16 mouse cellular contexts compared by ENCODE assay signal in genomic region chr9:70103106-70103505, GRCm38 (mm10). TPM values are rescaled to one million over a fixed set of nuclear protein-coding genes. Genes with fewer than 3 reads are reported as not detected.
DNase-seq lines count a peak whose midpoint lies in the region; ATAC-seq and TF ChIP-seq lines count a peak whose summit lies in the region.
"Had no signal": no experiment of that assay in that cellular context is flagged by ENCODE, and none has a peak within 500 bp of the region (broad histone marks: within the 10 kb centered on the region; RNA-seq: fewer than 3 reads in every experiment).

No protein-coding gene starts in this region.

- DNase-seq in limb, embryonic 11.5 days (ENCODE audit: low spot score) = peak; percentile 32
- no peak for DNase-seq in limb, embryonic 10.5 days (ENCODE audit: low spot score)
- DNase-seq in ES-CJ7 (ENCODE audit: low read depth, low spot score) = peak; percentile 70
- no peak for DNase-seq in cerebellum, adult 8-10 months
- DNase-seq in heart, postnatal 25 days (ENCODE audit: low spot score) = no peak
- DNase-seq: cerebellum, adult 11-12 months; gastrocnemius, postnatal 36 days; lung, adult 18-20 months; right cerebral cortex, postnatal 25 days had no signal

- intact Hi-C loops in heart, postnatal 25 days (cut with DNase I) = no loop called here

- H3K36me3 ChIP-seq in limb, embryonic 11.5 days (ENCODE audit: control insufficient read depth, insufficient read depth, low read length) = no peaks in the 10 kb centered on the region
- H3K36me3 ChIP-seq in limb, embryonic 10.5 days = no peaks in the 10 kb centered on the region
- 0 out of 2 replicates have a peak, but pooled peaks cover 5% of the 10 kb centered on the region for H3K36me3 ChIP-seq in E14TG2a.4 (ENCODE audit: insufficient read depth, low read length)
- H3K36me3 ChIP-seq: G1E; midbrain, embryonic 12.5 days; neural tube, embryonic 13.5 days had no signal

- no peaks in the 10 kb centered on the region for H3K27me3 ChIP-seq in limb, embryonic 11.5 days (ENCODE audit: control insufficient read depth, insufficient read depth, low read length)
- H3K27me3 ChIP-seq in limb, embryonic 10.5 days (ENCODE audit: low read depth, poor library complexity, severe bottlenecking) = no peaks in the 10 kb centered on the region
- no peaks in the 10 kb centered on the region for H3K27me3 ChIP-seq in E14TG2a.4 (ENCODE audit: insufficient read depth, low read length)
- H3K27me3 ChIP-seq: forebrain, embryonic 13.5 days; heart, embryonic 15.5 days; midbrain, embryonic 12.5 days; neural tube, embryonic 13.5 days had no signal

- no peak for TF ChIP-seq POLR2A in cortical plate, adult 2 months (IDR thresholded peaks at IDR 0.05; ENCODE audit: extremely low read depth, insufficient read depth, low read length)

- WGBS in limb, embryonic 11.5 days = 50% methylated on average over 8 of the region's 8 CpGs
- 49% methylated on average over 8 of the region's 8 CpGs for WGBS in limb, embryonic 10.5 days

- H3K4me3 ChIP-seq in limb, embryonic 11.5 days (ENCODE audit: low read depth, low read length) = no peak overlapping the region
- no peak overlapping the region for H3K4me3 ChIP-seq in limb, embryonic 10.5 days
- H3K4me3 ChIP-seq in E14TG2a.4 (replicated peaks; ENCODE audit: low read length) = 0 out of 2 replicates have a peak overlapping the region, but pooled peaks have one; percentile 7
- no peak overlapping the region for H3K4me3 ChIP-seq in cortical plate, adult 2 months (ENCODE audit: insufficient read depth, low read length)
- H3K4me3 ChIP-seq: forebrain, embryonic 13.5 days; heart, embryonic 15.5 days; midbrain, embryonic 12.5 days; neural tube, embryonic 13.5 days had no signal

- no peak for TF ChIP-seq CTCF in E14TG2a.4 (conservative IDR thresholded peaks at IDR 0.05; ENCODE audit: low read length)
- TF ChIP-seq CTCF in cortical plate, adult 2 months (IDR thresholded peaks at IDR 0.05; ENCODE audit: extremely low read depth, insufficient read depth, low read length) = peak; percentile 43

- H3K4me2 ChIP-seq in limb, embryonic 11.5 days (ENCODE audit: low read depth, severe bottlenecking) = no peak overlapping the region
- H3K4me2 ChIP-seq: forebrain, embryonic 13.5 days; heart, embryonic 15.5 days; midbrain, embryonic 12.5 days; neural tube, embryonic 13.5 days had no signal

- no peak overlapping the region for H3K9ac ChIP-seq in limb, embryonic 11.5 days (ENCODE audit: low read length)
- H3K9ac ChIP-seq: forebrain, embryonic 13.5 days; heart, embryonic 15.5 days; midbrain, embryonic 12.5 days; neural tube, embryonic 13.5 days had no signal

- no peaks in the 10 kb centered on the region for H3K9me3 ChIP-seq in limb, embryonic 11.5 days (ENCODE audit: control insufficient read depth, low read length)
- no peaks in the 10 kb centered on the region for H3K9me3 ChIP-seq in limb, embryonic 10.5 days (replicated peaks)
- H3K9me3 ChIP-seq in E14TG2a.4 (ENCODE audit: low read length) = peaks cover 7% of the 10 kb centered on the region; the same call in 1 of the 2 replicates
- H3K9me3 ChIP-seq: forebrain, embryonic 13.5 days; G1E; heart, embryonic 15.5 days; midbrain, embryonic 12.5 days had no signal

- no peak overlapping the region for H3K27ac ChIP-seq in limb, embryonic 11.5 days (replicated peaks; ENCODE audit: low read depth, low read length)
- H3K27ac ChIP-seq in limb, embryonic 10.5 days = no peak overlapping the region
- no peak overlapping the region for H3K27ac ChIP-seq in cortical plate, adult 2 months (ENCODE audit: insufficient read depth, low read length)
- H3K27ac ChIP-seq: forebrain, embryonic 13.5 days; heart, embryonic 15.5 days; midbrain, embryonic 12.5 days; neural tube, embryonic 13.5 days had no signal

- no peak for ATAC-seq in limb, embryonic 11.5 days (ENCODE audit: insufficient number of reproducible peaks, low FRiP score, low TSS enrichment, low read depth)
- ATAC-seq: forebrain, embryonic 13.5 days had no signal

- no peaks in the 10 kb centered on the region for H3K4me1 ChIP-seq in limb, embryonic 11.5 days (ENCODE audit: control insufficient read depth, insufficient read depth, low read length)
- no peaks in the 10 kb centered on the region for H3K4me1 ChIP-seq in limb, embryonic 10.5 days
- peaks cover 25% of the 10 kb centered on the region for H3K4me1 ChIP-seq in E14TG2a.4 (replicated peaks; ENCODE audit: low read depth, low read length)
- peaks cover 8% of the 10 kb centered on the region; the same call in 1 of the 2 replicates for H3K4me1 ChIP-seq in cortical plate, adult 2 months (ENCODE audit: control insufficient read depth, insufficient read depth, low read length)
- H3K4me1 ChIP-seq: forebrain, embryonic 13.5 days; midbrain, embryonic 12.5 days; neural tube, embryonic 13.5 days had no signal

RNA-seq across cellular contexts. Expression of gene Fam81a, which starts 39.3 kb away (rescaled TPM):
- 1.7 and 2.3 TPM in 2 replicates for polyA plus RNA-seq in limb, embryonic 11.5 days (2014; fragmentation: Nextera tagmentation; extraction: Ambion mirVana)
- 1.6 and 2.1 TPM in 2 replicates for polyA plus RNA-seq in limb, embryonic 10.5 days (2016; fragmentation: Nextera tagmentation; extraction: Ambion mirVana)
- polyA plus RNA-seq in cortical plate, adult 2 months (2012; rRNA removed) = 135 and 144 TPM in 2 replicates
- total RNA-seq in heart, postnatal 25 days (2021) = 10 to 100 TPM; 35.8 to 41.9 TPM
- total RNA-seq: G1E had no signal
- polyA plus RNA-seq: G1E had no signal

Comparison
In these comparisons a context has a peak if more than half of its experiments do, and no peak if none do; other contexts are left out.
1. DNase-seq: peak in limb, embryonic 11.5 days (single experiment) and ES-CJ7 (single experiment); none in limb, embryonic 10.5 days (single experiment), cerebellum, adult 8-10 months (single experiment) and heart, postnatal 25 days (single experiment).
2. RNA of gene Fam81a, which starts 39.3 kb away (polyA plus RNA-seq): 135 to 144 TPM in cortical plate, adult 2 months; 1.7 to 2.3 TPM in limb, embryonic 11.5 days and 1.6 to 2.1 TPM in limb, embryonic 10.5 days; every median in the first group is over 10 times any median in the second.